Mouse (Mus musculus) thymus, adult 2 months (tissue): ENCODE measurements around the gene Gm5431. TPM values are rescaled to one million over a fixed set of nuclear protein-coding genes. Genes with fewer than 3 reads are reported as not detected.

Experiments used
- DNase-seq: peaks from one replicate; pipeline ENCODE4 v3.0.0; 2021
- H3K27ac ChIP-seq: fragments of 200-500 bp; 2 replicates; pipeline ENCODE4 v1.5.1; 2012; ENCODE audit warnings: low read length, control low read depth; ENCODE audit not compliant: control insufficient read depth, insufficient read depth
- H3K27me3 ChIP-seq: fragments of 200-500 bp; 2 replicates; pipeline ENCODE4 v1.6.1; 2012; ENCODE audit warnings: mild to moderate bottlenecking, low read length, moderate library complexity, mixed read lengths; ENCODE audit not compliant: control insufficient read depth, insufficient read depth
- H3K36me3 ChIP-seq: fragments of 200-500 bp; 2 replicates; pipeline ENCODE4 v1.6.1; 2012; ENCODE audit warnings: mild to moderate bottlenecking, low read length, moderate library complexity; ENCODE audit not compliant: control insufficient read depth, insufficient read depth
- H3K4me1 ChIP-seq: fragments of 200-500 bp; replicated peaks from 2 replicates; pipeline ENCODE4 v1.6.1; 2012; ENCODE audit warnings: low read length; ENCODE audit not compliant: control insufficient read depth, insufficient read depth
- H3K4me3 ChIP-seq: fragments of 200-500 bp; 2 replicates; pipeline ENCODE4 v1.5.1; 2012; ENCODE audit warnings: mild to moderate bottlenecking, low read length, control low read depth, moderate library complexity; ENCODE audit not compliant: control insufficient read depth, insufficient read depth
- CTCF ChIP-seq: fragments of 200-500 bp; IDR thresholded peaks from 2 replicates; pipeline ENCODE4 v1.5.1; 2012; ENCODE audit warnings: mild to moderate bottlenecking, control low read depth, low read length, moderate library complexity, borderline replicate concordance; ENCODE audit not compliant: control insufficient read depth, poor library complexity, insufficient read depth; ENCODE audit errors: extremely low read depth
- POLR2A ChIP-seq: fragments of 200-500 bp; IDR thresholded peaks from 2 replicates; pipeline ENCODE4 v1.6.1; 2012; ENCODE audit warnings: mild to moderate bottlenecking, low read length, control low read depth, moderate library complexity; ENCODE audit not compliant: control insufficient read depth, poor library complexity, insufficient read depth; ENCODE audit errors: extremely low read depth
- WGBS: fragments of 180-500 bp; shearing (Covaris S2); methylation state at CpG from one replicate; pipeline ENCODE4 v1.1.7; 2018; 5-methylcytosine and 5-hydroxymethylcytosine counted together
- polyA plus RNA-seq: library from polyadenylated mRNA; depleted of rRNA; stranded (reverse); fragments of >200 nt; gene quantifications from 2 replicates; pipeline ENCODE4 v1.2.3, GENCODE M21; 2012

Gene Gm5431
- polyA plus RNA-seq, 1 experiment, result 0.34 TPM

GRCm38 (mm10) chr11:48869380-48870110 lies 32.5 kb downstream of the Gm5431 start:
- Histone ChIP-seq H3K27ac (peak overlapping the region; percentile 9), H3K4me3 (peak overlapping the region; percentile 45), H3K27me3 (no peaks in the 10 kb centered on the region), H3K4me1 (peaks cover 16% of the 10 kb centered on the region), H3K36me3 (peaks cover 16% of the 10 kb centered on the region)
- peak; percentile 26 for DNase-seq
- WGBS, result 4% methylated on average over 7 of the region's 7 CpGs
- no peak for TF ChIP-seq CTCF
- no peak for TF ChIP-seq POLR2A

- 96% methylated on average over 9 of the region's 9 CpGs for WGBS
- TF ChIP-seq CTCF, result no peak
- TF ChIP-seq POLR2A, result no peak
- H3K4me1 ChIP-seq, result peaks cover 12% of the 10 kb centered on the region
- H3K4me3 ChIP-seq, result no peak overlapping the region
- DNase-seq, result no peak
- H3K36me3 ChIP-seq, result peaks cover 16% of the 10 kb centered on the region
- no peaks in the 10 kb centered on the region for H3K27me3 ChIP-seq
- no peak overlapping the region for H3K27ac ChIP-seq
Measured at GRCm38 (mm10) chr11:48866481-48866880, 35.5 kb downstream of the Gm5431 start.

DNA sequence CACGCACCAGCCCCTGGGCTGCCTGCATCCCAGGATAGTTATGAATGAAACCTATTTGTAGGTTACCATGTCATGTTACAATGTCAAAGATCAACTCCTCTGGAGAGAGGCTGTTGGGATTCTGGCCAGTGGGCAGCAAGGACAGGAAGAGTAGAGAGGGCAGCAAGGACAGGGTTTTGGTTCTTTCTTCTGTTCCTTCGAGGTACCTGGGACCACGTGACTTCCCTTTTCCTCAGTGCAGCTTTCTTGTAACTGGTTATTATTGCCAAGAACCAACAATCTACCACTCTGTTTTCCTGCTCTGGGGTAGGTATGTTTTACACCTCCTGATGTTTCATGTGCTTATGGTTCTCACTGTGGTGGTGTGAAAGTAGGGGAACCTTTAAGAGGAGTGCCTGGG lies 38.2 kb downstream of the Gm5431 start:
- Histone ChIP-seq H3K4me1 (peaks cover 4% of the 10 kb centered on the region), H3K36me3 (peaks cover 16% of the 10 kb centered on the region), H3K4me3 (no peak overlapping the region), H3K27ac (no peak overlapping the region), H3K27me3 (no peaks in the 10 kb centered on the region)
- no peak for DNase-seq
- TF ChIP-seq CTCF, result no peak
- no peak for TF ChIP-seq POLR2A
- WGBS, result 63% methylated on average over 3 of the region's 3 CpGs

GRCm38 (mm10) chr11:48862784-48863319 lies 39.2 kb downstream of the Gm5431 start:
- Histone ChIP-seq H3K27me3 (no peaks in the 10 kb centered on the region), H3K27ac (no peak overlapping the region), H3K4me1 (peaks cover 5% of the 10 kb centered on the region), H3K36me3 (peaks cover 16% of the 10 kb centered on the region), H3K4me3 (no peak overlapping the region)
- WGBS, result 97% methylated on average over 1 of the region's 1 CpGs
- no peak for DNase-seq
- no peak for TF ChIP-seq CTCF

- Histone ChIP-seq H3K4me3 (no peak overlapping the region), H3K36me3 (no peaks in the 10 kb centered on the region), H3K27ac (no peak overlapping the region), H3K27me3 (no peaks in the 10 kb centered on the region), H3K4me1 (peaks cover 21% of the 10 kb centered on the region)
- 2% methylated on average over 6 of the region's 6 CpGs for WGBS
- TF ChIP-seq CTCF (no peak), POLR2A (no peak)
- DNase-seq, result peak; percentile 60
Measured at GRCm38 (mm10) chr11:48859014-48859413, 43.0 kb downstream of the Gm5431 start.

DNA sequence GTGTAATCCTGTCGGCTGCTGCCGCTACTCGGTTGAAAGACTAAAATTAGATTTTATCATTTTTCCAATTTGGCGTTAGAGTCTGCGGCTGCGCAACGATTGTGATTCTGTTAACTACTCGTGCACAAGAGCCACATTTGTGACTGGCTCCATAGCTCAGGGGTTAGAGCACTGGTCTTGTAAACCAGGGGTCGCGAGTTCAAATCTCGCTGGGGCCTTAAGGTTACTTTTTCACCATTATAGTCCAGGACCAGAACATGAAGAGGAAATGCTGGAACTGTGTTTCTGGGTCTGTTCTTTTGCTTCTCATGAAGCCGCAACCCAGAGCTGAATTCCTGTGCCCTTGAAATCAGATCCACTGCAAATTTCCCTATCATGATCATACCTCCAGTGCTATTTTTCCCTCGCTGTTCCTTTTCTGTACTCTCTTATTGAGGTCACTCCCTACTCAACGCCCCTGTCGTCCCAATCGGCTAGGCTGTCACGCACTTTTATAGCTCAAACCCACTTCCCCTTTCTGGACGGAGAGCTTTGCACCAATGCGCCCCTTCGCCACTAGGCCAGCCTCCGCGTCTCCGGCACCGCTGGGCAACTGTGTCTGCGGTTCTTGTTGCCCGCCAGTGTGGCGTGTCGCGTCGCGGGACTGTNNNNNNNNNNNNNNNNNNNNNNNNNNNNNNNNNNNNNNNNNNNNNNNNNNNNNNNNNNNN lies 48.4 kb downstream of the Gm5431 start:
- Histone ChIP-seq H3K36me3 (no peaks in the 10 kb centered on the region), H3K27ac (no peak overlapping the region), H3K4me1 (peaks cover 30% of the 10 kb centered on the region), H3K27me3 (no peaks in the 10 kb centered on the region), H3K4me3 (peak overlapping the region; percentile 59)
- TF ChIP-seq POLR2A, result no peak
- no peak for TF ChIP-seq CTCF
- peak; percentile 89 for DNase-seq
- 1% methylated on average over 31 of the region's 31 CpGs for WGBS
